Mouse (Mus musculus): ENCODE results near the gene Nfkbie.
A peak's percentile ranks its signal among the peaks of the same experiment; 100 is the strongest.

The Nfkbie gene

GRCm38 (mm10) chr17:45596631-45597396 lies 41.3 kb downstream of the Nfkbie start:
- peak; percentile 78 to 80 for DNase-seq (ENCODE audit: low spot score in 2 of 2)

GRCm38 (mm10) chr17:45597787-45598186 lies 42.3 kb downstream of the Nfkbie start:
- peak in 1 of 2 experiments; percentile 47 for DNase-seq (ENCODE audit: low spot score in 2 of 2)

GRCm38 (mm10) chr17:45598376-45598775 lies 42.9 kb downstream of the Nfkbie start:
- DNase-seq (ENCODE audit: low spot score in 2 of 2) = no peak

- DNase-seq (ENCODE audit: low spot score in 2 of 2) = no peak
Observed at GRCm38 (mm10) chr17:45598891-45599290, 43.4 kb downstream of the Nfkbie start.

- DNase-seq (ENCODE audit: low spot score in 2 of 2) = peak in 1 of 2 experiments; percentile 55
Observed at GRCm38 (mm10) chr17:45599446-45600242, 44.1 kb downstream of the Nfkbie start, which contains the start of gene Slc29a1. Gene Slc29a1, minus strand, starts transcription at chr17:45599606.

GRCm38 (mm10) chr17:45600267-45600666 lies 44.8 kb downstream of the Nfkbie start:
- no peak for DNase-seq (ENCODE audit: low spot score in 2 of 2)

GRCm38 (mm10) chr17:45601325-45601724 lies 45.8 kb downstream of the Nfkbie start:
- DNase-seq (ENCODE audit: low spot score in 2 of 2) = no peak

GRCm38 (mm10) chr17:45601877-45602304 lies 46.4 kb downstream of the Nfkbie start, which contains the start of gene Mymx:
Gene Mymx, minus strand, starts transcription at chr17:45602102.
- DNase-seq (ENCODE audit: low spot score in 2 of 2) = no peak

GRCm38 (mm10) chr17:45602984-45603383 lies 47.5 kb downstream of the Nfkbie start:
- no peak for DNase-seq (ENCODE audit: low spot score in 2 of 2)

GRCm38 (mm10) chr17:45606992-45607879 lies 51.7 kb downstream of the Nfkbie start:
- no peak for DNase-seq (ENCODE audit: low spot score in 2 of 2)

- DNase-seq (ENCODE audit: low spot score in 2 of 2) = no peak
Observed at GRCm38 (mm10) chr17:45608396-45608795, 52.9 kb downstream of the Nfkbie start.

- no peak for DNase-seq (ENCODE audit: low spot score in 2 of 2)
Observed at GRCm38 (mm10) chr17:45610144-45610866, 54.8 kb downstream of the Nfkbie start.

- DNase-seq (ENCODE audit: low spot score in 2 of 2) = no peak
Observed at GRCm38 (mm10) chr17:45612008-45612407, 56.5 kb downstream of the Nfkbie start.

Measured in right cerebral cortex, postnatal 10 days (tissue).